Mouse (Mus musculus): ENCODE results near the gene Zfhx2. TPM values are rescaled to one million over a fixed set of nuclear protein-coding genes. Genes with fewer than 3 reads are reported as not detected.

The Zfhx2 gene
- total RNA-seq, 1 experiment from 2014 or later: 9.9 TPM

DNA sequence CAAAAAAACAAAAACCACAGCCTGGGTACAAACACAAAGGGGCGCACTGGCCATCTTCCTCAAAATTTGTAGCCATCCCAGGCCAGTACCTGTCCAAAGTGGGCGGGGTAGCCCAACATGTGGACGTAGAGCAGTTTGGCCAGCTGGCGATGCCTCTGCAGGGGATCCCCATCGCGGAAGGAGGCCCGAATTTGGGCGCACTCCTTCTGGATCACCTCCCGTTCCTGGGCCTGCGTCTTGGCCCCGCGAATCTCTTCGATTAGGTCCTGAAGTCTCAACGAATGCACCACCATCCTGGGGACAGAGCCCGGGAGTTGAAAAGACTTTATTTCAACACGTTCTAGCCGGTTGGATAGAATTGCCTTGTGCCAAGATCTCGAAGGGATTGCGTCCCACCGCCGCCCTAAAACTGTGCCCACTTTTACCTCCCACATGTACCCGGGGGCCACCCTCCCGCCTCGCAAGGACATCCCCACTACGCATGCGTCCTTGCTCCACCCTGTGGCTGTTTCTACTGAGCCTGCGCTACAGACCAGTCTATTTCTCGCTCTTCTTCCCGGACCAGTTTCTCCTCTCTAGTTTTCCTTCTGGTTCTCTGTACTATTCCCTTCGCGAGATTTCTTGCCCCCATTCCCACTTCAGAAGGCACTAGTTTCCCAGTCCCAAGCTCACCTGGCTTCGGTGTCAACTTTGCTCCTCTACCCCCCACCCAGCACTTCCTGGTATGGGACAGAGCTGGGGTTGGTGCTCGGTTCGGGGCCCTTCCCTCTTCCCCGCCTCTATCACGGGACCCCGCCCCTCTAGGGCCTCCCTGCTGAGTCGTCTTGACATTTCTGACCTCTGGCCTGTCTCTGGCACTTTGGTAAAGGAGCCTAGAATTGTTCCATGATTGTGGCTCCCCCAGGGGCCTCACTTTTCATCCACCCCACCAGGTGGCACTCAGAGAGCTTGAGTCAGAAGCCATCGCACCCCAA lies 14.0 kb upstream of the Zfhx2 start, which contains the start of gene Ap1g2:
Ap1g2 (minus strand) TSS at position 758 of the 974 bp plus-strand sequence.
- DNase-seq: peak; percentile 88

DNA sequence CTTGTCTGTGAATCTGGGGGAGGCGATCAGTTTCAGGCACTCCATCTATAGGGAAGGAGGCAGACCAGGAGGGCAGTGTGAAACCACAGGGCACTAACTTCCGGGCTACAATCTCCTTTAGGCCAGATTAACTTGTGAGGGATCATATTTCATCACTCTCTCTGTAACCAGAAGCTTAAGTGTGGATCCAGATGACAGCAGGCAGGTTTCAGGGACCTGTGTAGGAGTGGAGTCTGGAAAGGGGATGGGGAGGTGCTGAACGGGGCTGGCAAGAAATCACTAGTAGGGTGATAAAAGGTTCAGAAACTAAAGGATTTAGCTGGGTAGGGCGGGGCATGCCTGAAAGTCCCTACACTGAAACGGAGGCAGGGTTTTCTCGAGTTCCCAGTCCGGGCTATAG lies 13.3 kb upstream of the Zfhx2 start:
- DNase-seq: no peak

DNA sequence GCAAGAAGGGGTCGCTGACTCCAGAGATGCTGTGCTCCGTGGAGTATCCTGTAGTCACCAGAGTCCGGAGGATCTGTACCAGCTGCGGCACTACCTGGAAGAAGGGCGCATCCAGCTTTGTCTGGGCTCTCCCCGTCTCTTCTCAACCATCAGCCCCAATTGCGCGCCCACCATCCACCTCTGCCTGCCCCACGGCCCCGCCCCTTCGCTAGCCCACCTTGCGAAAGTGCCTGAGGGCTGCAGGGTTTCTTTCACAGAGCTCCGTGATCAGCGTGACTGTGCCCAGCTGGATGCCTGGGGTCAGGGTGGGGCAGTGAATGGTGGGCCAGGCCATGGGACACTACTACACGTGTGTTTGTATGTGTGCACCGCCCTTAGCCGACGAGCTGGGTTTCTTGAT lies 12.2 kb upstream of the Zfhx2 start:
- no peak for DNase-seq

DNA sequence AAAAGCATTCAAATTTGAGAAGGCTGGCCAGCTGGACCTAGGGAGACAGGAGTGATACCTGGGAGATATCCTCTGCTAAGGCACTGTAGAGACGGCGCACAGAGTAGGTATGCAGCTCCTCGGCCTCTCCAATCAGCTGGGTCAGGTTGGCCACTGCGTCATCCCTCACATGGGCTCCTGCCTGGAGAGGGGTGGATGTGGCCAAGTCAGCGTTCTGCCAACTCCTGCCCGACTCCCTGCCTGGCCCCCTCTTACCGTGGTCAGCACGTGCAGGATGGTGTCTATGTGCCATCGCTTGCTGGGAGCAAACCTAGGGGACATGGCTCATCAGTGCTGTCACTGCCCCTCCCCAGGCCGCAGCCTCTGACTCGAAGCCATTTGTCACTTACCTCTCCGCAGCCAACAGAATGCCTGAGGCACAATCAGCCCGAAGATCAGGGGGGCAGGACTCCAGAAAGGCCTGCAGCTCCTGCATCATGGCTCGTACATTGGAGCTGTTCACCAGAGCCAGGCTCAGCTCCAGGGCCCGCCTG lies 10.2 kb upstream of the Zfhx2 start:
- DNase-seq: no peak

DNA sequence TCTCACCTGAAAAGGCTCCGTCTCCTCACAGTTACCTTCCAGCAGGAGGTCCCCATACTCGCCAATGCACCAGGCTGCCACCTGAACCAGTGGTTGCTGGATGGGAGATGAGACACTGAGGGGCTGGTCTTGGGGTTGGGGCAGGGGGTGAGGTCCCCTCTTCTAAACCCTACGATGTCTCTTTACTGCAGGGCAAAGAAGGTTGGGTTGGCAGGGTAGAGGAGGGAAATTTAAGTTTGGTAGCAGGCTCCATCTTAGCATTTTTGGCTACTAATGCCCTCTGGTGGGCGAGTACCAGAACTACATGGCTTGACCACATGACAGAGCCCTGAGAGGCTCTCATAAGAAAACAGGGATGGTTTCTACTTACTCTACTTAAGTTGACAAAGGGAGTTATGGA lies 9.5 kb upstream of the Zfhx2 start:
- no peak for DNase-seq

DNA sequence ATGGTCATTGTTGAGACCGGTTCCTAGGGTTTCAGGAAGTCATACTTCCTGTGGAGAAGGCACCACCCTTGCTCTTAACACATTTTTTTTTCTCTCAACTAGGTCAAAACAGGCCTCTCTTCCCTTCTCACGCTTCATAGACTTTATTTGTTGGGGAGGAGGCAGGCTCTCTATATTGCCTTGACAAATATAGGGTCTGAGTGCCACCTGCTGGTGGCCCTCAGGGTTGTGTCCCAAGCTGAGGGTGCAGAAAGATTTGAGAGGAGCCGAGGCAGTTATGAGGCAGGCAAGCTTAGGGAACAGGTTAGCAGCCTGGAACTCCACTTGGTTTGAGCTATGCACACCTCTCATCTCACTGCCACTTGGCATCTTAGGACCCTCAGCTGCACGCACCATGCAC lies 5.9 kb upstream of the Zfhx2 start:
- DNase-seq: no peak

DNA sequence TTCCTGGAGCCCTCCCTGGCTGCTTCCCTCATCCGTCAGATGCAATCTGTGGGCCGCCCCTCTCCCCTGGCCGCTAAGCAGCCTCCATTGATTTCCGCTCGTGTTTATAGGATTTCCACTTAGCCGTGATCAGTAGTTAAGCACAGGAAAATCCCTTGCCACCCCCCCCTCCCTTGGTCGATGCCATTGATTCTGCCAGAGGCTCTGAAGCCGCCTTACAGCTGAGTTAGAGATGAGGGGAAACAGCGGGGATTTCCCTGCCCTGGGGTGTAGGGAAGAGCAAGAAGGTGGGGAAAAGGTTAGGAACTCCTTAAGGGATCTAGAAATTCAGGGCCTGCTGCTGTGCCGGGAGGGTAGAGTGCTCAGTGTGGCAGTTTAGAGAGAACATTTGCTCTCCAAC lies 5.5 kb upstream of the Zfhx2 start:
- no peak for DNase-seq

DNA sequence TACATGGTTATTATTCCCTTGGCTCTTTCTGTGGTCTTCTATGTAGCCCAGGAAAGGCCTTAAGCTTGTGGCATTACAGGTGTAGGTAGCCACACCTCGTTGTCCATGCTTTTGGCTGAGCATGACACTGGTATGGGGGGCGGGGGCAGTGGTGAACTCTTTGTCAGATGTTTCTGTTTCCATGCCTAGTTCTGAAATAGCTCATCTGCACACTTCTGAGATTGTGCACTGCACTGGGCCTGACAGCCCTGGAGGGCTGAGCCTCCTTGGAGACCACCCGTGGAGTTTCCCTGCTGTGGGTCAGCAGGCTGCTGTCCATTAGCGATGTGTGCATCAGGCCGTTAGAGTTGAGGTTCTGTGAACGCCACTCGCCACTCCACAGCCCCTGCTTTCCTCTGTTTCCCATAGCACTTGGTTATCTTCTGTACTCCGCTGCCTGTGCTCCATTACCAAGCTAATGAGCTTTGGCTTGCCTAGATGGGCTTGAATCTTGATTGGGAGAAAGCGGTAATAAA lies 4.5 kb upstream of the Zfhx2 start:
- no peak for DNase-seq

DNA sequence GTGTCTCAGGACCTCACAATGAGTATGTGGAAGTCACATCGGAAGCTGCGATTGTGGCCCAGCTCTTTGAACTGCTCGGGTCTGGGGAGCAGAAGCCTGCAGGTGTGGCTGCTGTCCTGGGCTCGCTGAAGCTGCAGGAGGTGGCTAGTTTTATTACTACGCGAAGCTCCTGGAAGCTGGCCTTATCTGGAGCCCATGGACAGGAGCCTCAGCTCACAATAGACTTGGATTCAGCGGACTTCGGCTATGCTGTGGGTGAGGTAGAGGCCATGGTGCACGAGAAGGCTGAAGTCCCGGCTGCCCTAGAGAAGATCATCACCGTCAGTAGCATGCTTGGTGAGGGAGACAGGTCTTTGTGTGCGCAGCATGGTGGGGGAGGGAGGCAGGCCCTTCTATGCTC lies 3.5 kb upstream of the Zfhx2 start:
- no peak for DNase-seq

DNA sequence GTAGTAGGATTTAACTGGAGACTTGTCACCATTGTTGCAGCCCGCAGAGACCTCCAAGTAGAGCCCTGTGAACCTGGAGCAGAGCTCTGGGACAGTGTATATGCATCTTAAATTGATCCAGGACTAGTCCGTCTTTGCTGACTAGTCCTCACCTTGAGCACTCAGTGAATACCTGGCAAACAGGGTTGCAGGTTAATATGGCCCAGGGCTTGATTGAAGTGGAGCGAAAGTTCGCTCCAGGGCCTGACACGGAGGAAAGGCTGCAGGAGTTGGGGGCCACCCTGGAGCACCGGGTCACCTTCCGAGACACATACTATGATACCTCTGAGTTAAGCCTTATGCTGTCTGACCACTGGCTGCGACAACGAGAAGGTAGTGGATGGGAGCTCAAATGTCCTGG lies 3.1 kb upstream of the Zfhx2 start:
- DNase-seq: no peak

DNA sequence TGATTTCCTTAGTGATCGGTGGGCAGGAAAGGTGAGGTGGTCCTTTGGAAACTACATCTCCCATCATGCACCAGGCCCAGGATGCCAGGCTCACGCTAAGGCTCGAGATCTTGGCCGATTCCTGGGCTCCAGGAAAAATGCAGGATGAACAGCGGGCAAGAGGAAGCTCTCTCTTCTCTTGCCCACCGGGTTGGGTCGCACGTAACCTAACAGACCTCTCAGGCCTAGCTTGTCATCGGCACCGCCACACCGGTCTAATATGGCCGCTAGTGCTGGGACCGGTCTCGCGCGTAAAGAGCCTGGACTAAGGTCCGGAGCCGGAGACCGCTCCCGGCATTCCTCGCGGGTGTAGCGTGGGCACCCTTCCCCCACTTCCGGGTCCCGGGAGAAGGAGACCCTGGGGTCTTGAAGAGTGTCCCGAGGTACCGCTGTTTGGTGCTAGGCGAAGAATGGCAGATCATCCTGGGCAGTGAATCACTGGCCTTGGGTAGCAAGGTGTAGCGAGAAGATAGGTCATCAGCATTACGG lies 2.6 kb upstream of the Zfhx2 start, which contains the start of gene Thtpa:
Thtpa (plus strand) TSS at position 81 of the 528 bp plus-strand sequence.
- peak; percentile 82 for DNase-seq

DNA sequence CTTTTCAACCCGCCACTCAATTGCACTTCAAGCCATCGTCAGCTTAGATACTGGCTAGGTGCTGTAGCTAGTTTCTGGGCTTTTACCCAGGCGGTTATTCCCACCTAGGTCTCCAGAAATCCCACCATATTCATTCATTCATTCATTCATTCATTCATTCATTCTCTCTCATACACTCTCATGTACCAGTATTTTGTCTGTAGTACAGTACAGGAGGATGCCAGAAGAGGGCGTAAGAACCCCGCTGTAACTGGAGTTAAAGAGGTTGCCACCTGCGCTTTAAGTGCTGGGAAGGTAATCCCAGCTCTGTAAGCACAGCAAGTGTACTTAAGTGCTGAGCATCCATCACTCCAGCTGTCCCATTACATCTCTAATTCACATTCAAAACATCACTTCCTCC lies 1.8 kb upstream of the Zfhx2 start:
- DNase-seq: no peak

DNA sequence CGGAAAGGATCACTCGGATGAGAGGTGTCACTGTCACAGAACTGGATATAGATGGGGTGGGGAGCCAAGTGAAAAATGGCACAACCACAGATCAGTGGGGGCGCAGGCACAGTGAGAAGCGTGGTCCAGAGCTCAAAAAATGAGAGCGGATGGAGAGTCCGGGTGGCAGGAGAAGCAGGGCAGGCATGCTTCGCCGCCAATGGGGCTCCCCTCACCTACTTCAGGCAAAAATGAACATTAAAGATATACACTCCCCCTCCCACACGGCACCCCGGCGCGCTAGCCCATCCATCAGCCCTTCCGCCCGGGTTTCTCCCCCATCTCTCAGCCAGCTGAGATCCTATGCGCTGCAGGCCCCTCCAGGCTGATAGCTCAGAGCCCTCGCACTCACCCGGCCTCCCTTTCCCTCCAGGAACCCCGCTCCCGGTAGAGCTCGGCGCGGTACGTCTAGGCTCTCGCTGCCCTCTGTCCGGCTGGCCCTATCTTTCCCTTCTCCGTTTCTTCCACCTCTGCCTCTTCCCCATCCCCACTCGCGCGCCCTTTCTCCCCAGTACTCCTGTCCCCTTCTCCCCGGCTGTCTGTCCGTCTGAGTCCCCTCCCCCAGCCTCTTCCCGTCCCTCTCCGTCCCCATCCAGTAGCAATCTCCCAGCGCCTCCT lies 787 bp downstream of the Zfhx2 start:
- DNase-seq: no peak

DNA sequence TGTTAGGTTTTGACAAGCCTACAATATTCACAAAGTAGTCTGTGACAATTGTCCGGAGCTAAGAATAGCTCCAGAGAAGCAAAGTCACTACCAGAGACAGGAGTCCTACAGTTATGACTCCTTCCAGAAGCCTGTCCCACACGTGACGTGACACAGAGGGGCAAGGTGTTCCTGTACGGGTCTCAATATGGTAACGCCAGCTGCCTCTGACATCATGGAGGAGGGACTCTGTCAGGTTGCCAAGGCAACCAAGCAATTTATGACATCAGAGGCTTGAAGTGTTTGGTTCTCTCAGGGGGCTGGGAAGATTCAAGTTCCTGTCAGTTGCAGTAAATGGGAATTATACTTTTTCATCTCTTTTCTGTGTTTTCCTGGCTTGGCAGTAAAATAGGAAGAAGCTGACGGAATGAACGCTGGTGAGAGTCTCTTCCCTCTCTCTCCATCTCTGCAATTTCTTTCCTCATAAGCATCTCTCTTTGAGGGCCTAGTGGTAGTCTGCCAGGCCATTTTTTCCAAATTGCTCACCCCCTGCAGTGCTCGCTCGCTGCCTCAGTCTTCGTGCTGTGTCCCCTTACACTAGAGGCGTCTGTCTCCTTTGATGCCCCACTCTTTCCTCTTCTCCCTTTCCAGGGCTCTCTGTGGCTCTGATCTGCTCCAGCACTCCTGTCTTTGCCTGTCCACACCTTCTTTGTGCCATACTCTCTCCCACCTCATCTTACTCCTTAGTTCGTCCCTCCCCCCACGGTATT lies 2.8 kb downstream of the Zfhx2 start:
- DNase-seq: no peak

DNA sequence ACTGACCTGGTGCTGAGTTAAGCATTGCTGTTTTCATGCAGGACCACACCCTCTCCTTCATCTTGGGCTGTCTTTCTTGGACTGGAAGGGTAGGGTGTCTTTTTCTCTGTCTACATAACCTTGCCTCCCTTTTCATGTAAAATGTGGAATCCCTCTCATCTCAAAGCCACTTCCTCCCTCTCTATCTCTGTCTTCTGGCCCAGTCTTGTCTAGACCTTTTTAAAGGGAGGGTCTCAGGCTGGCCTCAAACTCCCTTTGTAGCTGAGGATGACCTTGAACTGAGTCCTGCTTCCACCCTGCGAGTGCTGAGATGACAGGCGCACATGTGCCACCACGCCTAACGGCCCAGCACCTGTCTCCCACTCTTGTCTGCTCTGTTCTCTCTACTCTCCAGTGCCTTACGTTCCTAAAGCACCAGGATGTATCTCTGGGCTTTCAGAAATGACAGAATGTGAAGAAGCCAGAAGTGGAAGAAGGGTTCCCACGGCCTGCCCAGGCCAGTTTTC lies 6.1 kb downstream of the Zfhx2 start:
- no peak for DNase-seq

DNA sequence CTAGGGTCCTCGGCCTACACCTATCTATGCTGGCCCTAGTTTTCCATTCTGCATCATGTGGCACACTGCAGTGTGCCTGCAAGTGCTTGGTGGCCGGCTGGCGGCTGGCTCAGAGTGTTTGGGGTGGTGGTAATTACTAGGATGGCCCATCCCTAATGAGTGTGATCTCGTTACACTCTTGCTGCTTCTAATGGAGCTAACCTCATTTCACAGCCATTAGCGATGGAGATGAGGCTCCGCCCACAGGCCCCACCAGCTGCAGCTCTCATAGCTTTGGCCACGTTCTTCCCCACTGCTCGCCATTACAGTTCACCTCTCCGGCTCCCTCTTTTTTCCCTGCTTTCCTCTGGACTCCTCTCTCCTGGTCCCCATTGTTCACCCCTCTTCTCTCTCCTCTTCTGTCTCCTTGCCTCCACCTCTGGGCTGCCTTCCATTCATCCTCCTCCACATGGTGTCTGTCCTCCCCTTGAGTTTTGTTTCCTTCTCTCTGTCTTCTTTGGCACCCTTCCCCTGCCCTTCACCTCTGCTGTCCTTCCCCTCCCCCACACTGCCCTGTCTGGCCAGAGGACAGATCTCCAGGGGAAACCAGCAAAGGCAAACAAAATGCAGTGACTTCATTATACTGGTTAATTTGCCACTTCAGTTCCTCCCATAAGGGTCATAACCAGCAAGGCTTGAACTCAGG lies 6.7 kb downstream of the Zfhx2 start:
- DNase-seq: no peak

DNA sequence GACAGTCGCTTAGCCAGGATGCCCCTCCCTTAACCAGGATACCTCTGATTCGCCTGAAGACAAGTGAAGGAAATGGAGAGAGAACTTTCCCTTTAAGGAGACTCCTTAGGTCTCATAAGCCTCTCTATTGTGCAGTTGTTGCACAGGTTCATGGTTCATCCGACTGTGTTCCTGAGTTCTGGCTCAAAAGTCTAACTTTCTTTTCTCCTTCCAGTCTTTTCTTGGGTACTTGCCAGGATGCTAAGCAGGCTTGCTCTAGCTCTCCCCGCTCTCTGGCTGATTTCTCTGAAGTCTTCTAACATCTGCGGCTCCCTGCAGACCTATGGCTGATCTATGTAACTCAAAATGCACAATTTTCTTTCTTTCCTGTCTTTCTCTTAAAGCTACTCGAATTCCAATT lies 8.6 kb downstream of the Zfhx2 start:
- no peak for DNase-seq

DNA sequence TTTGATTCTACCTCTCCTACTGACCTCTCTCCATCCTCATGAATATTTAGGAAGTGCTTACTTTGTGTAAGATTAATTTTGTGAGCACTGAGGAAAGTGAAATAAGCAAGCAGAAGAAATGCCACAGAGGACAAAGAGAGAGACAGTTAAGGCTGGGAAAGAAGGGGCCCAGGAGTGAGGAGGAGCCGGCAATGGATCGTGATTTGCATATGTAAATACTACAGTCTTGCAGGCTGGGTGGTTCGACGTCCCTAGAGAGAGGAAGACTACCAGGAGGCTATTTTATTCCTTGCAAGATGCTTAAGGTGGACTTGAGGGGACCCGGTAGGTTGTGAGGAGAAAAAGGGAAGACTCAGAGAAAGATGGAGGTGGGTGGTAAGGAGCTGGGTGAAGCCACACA lies 11.0 kb downstream of the Zfhx2 start:
- DNase-seq: no peak

DNA sequence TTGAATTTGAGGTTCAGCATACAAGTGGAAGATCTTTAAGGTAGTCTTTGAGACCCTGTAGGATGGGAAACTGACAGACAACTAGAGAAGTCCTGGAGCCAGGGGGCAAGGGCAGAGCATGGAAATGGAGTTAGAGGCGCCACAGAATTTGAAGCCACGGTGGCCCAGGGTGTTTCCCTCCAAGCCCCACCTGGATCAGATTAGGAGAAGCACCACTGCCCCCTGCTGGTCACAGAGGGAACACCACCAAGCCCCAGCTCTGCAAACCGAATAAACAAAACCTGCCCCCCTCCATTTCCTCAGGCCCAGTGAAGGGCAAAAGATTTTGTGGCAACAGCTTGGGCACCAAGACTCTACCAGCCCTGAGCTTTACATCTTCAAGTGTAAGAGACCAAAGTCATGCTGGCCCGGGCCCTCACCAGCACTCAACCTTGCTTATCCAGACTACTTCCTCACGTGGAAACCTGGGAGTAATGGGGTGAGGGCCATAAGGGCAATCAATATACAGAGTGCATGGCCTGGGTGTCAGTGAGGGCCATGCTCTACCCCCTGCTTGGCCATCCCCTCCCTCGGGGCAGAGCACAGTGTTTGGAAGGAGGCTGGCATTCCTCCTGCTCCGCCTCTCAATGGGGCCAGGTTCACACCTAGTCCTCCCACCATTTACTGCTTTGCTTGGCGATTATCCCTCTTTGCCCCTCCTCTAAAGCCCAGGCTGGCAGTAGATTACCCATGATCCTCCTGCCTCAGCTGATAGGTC lies 12.7 kb downstream of the Zfhx2 start:
- DNase-seq: peak; percentile 71

DNA sequence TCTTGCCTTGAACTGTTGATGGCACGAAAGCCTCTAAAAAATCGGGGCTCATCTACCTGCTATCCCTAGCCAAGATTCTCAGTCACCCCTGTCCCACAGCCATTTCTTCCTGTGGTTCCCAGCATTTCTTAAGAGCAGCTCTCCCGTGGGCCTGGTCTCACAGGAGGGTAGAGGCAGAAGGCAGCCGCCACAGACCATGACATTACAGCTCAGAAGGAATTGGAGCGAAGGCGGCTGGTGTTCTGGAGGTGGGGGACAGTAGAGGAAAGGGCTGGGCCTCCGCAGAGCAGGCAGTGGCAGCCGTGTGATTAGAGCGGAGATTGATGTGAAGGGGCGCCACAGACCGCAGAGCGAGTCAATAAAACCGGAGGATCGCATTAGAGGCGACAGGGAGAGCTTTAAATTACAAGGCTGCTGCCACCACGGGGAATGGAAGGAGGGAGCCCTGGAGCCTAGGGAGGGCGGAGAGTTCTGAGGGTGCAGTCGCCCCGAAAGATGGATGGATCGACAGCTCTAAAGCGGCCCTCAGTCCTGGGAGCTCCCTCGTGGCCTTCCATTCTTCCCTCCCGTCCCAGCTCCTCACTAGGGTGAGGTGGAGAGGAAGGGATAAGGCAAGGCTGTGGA lies 13.6 kb downstream of the Zfhx2 start:
- no peak for DNase-seq

All from adrenal gland, postnatal 25 days (tissue).